Mouse (Mus musculus): ENCODE data around the gene Ghr.

The Ghr gene

GRCm38 (mm10) chr15:3514027-3514426 is 69.3 kb downstream of the Ghr start:
- no peak for DNase-seq

GRCm38 (mm10) chr15:3512380-3512779 is 70.9 kb downstream of the Ghr start:
- no peak for DNase-seq

DNA sequence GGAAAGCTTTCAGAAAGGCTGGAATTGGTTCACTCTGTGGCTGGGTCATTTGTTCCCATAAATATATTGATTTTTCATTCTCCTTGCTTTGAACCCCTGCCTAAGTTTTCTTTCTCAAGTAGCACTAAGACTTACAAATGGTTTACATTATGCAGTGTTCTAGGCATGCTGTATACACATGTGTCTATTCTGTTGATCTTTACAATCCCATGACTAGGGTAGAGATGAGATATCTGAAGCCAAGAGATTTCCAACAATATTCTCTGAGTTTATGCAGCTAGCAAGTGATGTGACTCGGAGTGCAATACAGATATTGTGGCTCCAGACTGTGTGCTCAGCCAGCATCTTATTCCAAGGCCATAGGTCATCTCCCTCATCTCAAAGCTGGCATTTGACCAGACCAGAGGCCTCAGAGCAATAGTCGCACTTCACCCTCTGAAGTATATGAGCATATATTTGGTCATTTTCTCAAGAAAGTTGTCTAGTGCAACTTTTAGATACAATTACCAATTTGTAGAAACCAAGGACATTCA is 71.6 kb downstream of the Ghr start:
- no peak for DNase-seq

- no peak for DNase-seq
These were observed 74.2 kb downstream of the Ghr start for GRCm38 (mm10) chr15:3509089-3509488.

- DNase-seq, result no peak
These were observed 76.0 kb downstream of the Ghr start for GRCm38 (mm10) chr15:3507329-3507728.

DNA sequence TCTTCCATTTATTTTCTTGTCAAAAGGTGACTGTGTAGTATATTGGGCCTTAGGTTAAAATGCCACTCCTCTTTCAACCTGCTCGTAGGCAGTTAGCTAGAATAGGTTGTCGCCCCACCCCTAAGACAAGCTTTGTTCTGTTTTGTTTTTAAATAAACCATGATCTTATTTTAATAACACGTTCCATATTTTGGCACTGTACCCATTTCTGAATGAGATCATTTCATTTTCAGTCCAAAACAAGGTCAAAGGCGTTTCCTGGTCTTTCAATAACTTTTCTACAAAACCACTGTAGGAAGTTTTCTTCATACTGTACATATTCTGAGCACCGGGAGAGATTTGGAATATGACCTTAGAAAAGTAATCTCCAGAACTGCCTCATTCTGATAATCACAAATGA is 78.6 kb downstream of the Ghr start:
- no peak for DNase-seq

DNA sequence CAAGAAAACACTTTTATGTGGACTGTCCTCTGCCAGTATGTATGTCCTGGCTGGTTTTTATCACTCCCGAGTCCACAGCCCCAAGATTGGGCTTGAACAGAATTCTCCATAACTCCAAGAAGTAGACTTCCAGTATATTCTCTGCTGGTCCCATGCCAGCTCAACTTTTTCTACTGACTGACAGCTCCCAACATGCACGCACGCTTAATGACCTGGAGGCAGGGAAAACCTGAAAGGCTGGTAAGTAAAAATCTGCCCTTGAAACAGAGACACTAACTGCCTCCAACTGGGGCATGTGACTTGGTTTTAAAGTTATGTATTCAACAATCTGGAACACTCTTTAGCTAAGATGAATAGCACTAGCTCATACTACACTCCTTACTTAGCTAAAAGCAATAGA is 81.6 kb downstream of the Ghr start:
- DNase-seq, result no peak

- no peak for DNase-seq
These were observed 84.3 kb downstream of the Ghr start for GRCm38 (mm10) chr15:3499020-3499419.

- DNase-seq, result no peak
These were observed 85.2 kb downstream of the Ghr start for GRCm38 (mm10) chr15:3497946-3498580.

DNA sequence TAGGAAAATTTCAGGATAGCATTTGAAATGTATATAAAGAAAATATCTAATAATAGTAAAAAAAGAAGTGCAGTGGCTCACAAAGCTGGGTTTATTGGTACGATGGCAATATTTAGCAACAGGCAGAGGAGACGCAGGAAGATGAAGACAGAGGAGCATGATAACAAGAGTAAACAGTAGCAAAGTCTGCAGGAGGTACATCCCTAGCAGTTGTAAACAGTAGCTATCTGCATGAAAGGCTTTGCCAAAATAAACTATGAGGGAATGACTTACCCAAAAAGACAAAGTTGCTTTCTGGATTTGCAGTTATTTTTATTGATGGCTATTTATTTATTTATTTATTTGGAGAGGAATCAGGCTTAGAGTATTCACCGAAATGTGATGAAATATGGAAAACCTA is 92.4 kb downstream of the Ghr start:
- DNase-seq, result no peak

- DNase-seq, result no peak
These were observed 93.3 kb downstream of the Ghr start for GRCm38 (mm10) chr15:3490011-3490410.

DNA sequence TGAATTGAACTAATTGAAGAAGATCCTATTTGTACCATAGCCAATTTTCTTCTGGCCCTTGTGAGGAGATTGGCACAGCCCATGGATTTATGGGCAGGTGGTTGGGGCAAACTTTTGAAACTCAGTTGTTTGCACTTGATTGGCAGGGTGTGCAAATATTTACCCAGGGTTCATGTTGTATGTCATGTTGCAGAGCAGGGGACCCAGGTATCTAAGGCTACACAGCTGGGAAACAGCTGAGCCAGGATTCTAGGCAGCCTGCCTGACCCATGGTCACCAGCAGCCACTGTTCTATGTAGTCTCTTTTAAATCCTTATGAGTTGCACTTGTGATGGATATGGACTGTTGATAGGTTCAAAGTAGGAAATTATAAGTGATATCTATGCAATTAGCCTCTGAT is 94.1 kb downstream of the Ghr start:
- no peak for DNase-seq

- no peak for DNase-seq
These were observed 94.7 kb downstream of the Ghr start for GRCm38 (mm10) chr15:3488601-3489000.

- DNase-seq, result no peak
These were observed 96.6 kb downstream of the Ghr start for GRCm38 (mm10) chr15:3486691-3487090.

DNA sequence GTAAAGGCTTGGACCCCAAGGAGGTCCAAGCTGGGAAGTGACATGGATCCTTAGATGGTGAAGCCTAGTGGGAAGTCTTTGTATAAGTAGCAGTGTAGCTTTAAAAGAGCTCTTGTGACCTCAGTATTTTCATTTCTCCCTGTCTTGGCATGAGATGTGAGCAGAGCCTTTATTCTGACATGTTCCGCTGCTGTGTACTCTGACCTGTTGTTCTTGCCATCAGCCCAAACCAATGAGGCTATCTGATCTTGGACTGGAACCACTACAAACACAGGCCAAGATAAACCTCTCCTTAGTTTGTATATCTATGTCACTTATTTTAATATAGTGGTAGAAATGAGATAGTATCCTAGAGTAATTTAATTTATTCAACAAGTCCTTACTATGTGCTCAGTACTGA is 97.9 kb downstream of the Ghr start:
- DNase-seq, result no peak

DNA sequence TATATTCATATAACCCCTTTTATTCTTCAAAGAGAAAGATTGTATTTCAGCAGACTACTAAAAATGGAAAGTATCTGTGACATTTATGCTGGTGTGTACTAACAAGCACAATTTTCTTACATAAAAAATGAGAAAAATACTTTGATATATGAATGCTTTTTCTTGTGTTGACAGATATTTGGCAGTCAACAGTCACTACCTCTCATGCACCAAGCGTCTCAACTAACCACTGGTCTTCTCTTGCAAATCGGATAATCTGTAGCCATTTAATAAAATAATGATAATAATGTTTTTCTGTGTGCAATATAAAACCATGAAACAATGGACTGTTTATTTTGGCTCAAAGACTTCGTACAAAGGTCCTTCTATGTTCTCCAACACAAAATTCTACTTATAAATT is 99.8 kb downstream of the Ghr start:
- DNase-seq, result no peak

- no peak for DNase-seq
These were observed 114.1 kb downstream of the Ghr start for GRCm38 (mm10) chr15:3469230-3469629.

GRCm38 (mm10) chr15:3466608-3467007 is 116.7 kb downstream of the Ghr start:
- DNase-seq, result no peak

- no peak for DNase-seq
These were observed 118.5 kb downstream of the Ghr start for GRCm38 (mm10) chr15:3464754-3465153.

GRCm38 (mm10) chr15:3456543-3456942 is 126.7 kb downstream of the Ghr start:
- no peak for DNase-seq

GRCm38 (mm10) chr15:3455572-3455971 is 127.7 kb downstream of the Ghr start:
- no peak for DNase-seq

GRCm38 (mm10) chr15:3452080-3452752 is 131.1 kb downstream of the Ghr start:
- DNase-seq, result no peak

- DNase-seq, result no peak
These were observed 133.7 kb downstream of the Ghr start for GRCm38 (mm10) chr15:3449564-3449963.

GRCm38 (mm10) chr15:3445285-3445909 is 137.9 kb downstream of the Ghr start:
- DNase-seq, result no peak
